Mouse (Mus musculus): ENCODE results near the gene Samm50.

- TF ChIP-seq POLR2A (IDR thresholded peaks at IDR 0.05; ENCODE audit: insufficient read depth, low read depth, low read length) (no peak), CTCF (IDR thresholded peaks at IDR 0.05; ENCODE audit: insufficient read depth, low read depth, low read length) (no peak)
These were observed 59.2 kb downstream of the Samm50 start for GRCm38 (mm10) chr15:84251227-84251626.
